Comparison of ENCODE assay signal across 10 mouse cellular contexts in genomic region chr12:44327452-44327851, GRCm38 (mm10). TPM values are rescaled to one million over a fixed set of nuclear protein-coding genes. Genes with fewer than 3 reads are reported as not detected.
DNase-seq lines count a peak whose midpoint lies in the region; ATAC-seq and TF ChIP-seq lines count a peak whose summit lies in the region.
"Had no signal": no experiment of that assay in that cellular context is flagged by ENCODE, and none has a peak within 500 bp of the region (broad histone marks: within the 10 kb centered on the region; RNA-seq: fewer than 3 reads in every experiment).

No protein-coding gene starts in this region.

- no peaks in the 10 kb centered on the region for H3K27me3 ChIP-seq in hindbrain, embryonic 15.5 days
- H3K27me3 ChIP-seq: neural tube, embryonic 12.5 days had no signal

- no peaks in the 10 kb centered on the region for H3K9me3 ChIP-seq in ES-E14 (ENCODE audit: control insufficient read depth, insufficient read depth, low read depth, low read length)
- H3K9me3 ChIP-seq in hindbrain, embryonic 15.5 days = no peaks in the 10 kb centered on the region
- H3K9me3 ChIP-seq: liver, embryonic 15.5 days; neural tube, embryonic 12.5 days had no signal

- peak; percentile 24 to 35 for DNase-seq in layer of hippocampus, postnatal 14 days (ENCODE audit: low spot score in 2 of 2)
- DNase-seq in layer of hippocampus, adult 8-10 months (ENCODE audit: low spot score in 2 of 2) = no peak
- DNase-seq in ES-E14 (ENCODE audit: low read depth, low spot score) = peak; percentile 20
- DNase-seq in cerebellum, adult 18-20 months = peak; percentile 50 to 68
- DNase-seq in urinary bladder, postnatal 36 days (ENCODE audit: low spot score in 2 of 2) = no peak
- DNase-seq: kidney, adult 18-20 months had no signal

- no peak overlapping the region for H3K9ac ChIP-seq in ES-E14 (ENCODE audit: insufficient read depth, low read depth, low read length, poor library complexity, severe bottlenecking)
- H3K9ac ChIP-seq in hindbrain, embryonic 15.5 days = no peak overlapping the region
- H3K9ac ChIP-seq: liver, embryonic 15.5 days; neural tube, embryonic 12.5 days had no signal

- WGBS in hindbrain, embryonic 15.5 days = 28% methylated on average over 6 of the region's 6 CpGs

- in situ Hi-C loops in ES-E14 (cut with MboI; ENCODE audit: low sequenced_read_pairs in 2 of 2, unreplicated experiment in 2 of 2) = loop anchor here in 1 of 2 experiments (10.0 kb wide), 1 partner anchor 217 kb away; no protein-coding TSS in a partner anchor

- H3K27ac ChIP-seq in ES-E14 (ENCODE audit: insufficient read depth, low read depth, low read length, poor library complexity, severe bottlenecking) = no peak overlapping the region
- H3K27ac ChIP-seq in hindbrain, embryonic 15.5 days (replicated peaks) = no peak overlapping the region
- H3K27ac ChIP-seq: liver, embryonic 15.5 days; neural tube, embryonic 12.5 days had no signal

- H3K4me2 ChIP-seq in hindbrain, embryonic 15.5 days = no peak overlapping the region
- H3K4me2 ChIP-seq: liver, embryonic 15.5 days had no signal

- no peak overlapping the region for H3K4me3 ChIP-seq in ES-E14 (ENCODE audit: insufficient read depth in 1 of 2, low read depth in 1 of 2, low read length in 2 of 2, poor library complexity in 1 of 2, severe bottlenecking in 1 of 2)
- H3K4me3 ChIP-seq in hindbrain, embryonic 15.5 days = no peak overlapping the region
- H3K4me3 ChIP-seq: liver, embryonic 15.5 days had no signal

- ATAC-seq in hindbrain, embryonic 15.5 days (ENCODE audit: low FRiP score, low read depth) = 0 out of 2 replicates have a peak, but pooled peaks have one; percentile 27
- no peak for ATAC-seq in megakaryocyte, adult 5-6 weeks (ENCODE audit: poor library complexity, severe bottlenecking)

- H3K4me1 ChIP-seq in ES-E14 (ENCODE audit: control insufficient read depth in 2 of 2, insufficient read depth in 2 of 2, low read length in 2 of 2, poor library complexity in 1 of 2) = no peaks in the 10 kb centered on the region
- H3K4me1 ChIP-seq in hindbrain, embryonic 15.5 days (replicated peaks) = peaks cover 21% of the 10 kb centered on the region
- H3K4me1 ChIP-seq: liver, embryonic 15.5 days had no signal

- no peaks in the 10 kb centered on the region for H3K36me3 ChIP-seq in ES-E14 (ENCODE audit: control insufficient read depth, insufficient read depth, low read length, poor library complexity, severe bottlenecking)
- no peaks in the 10 kb centered on the region for H3K36me3 ChIP-seq in hindbrain, embryonic 15.5 days
- H3K36me3 ChIP-seq: liver, embryonic 15.5 days; neural tube, embryonic 12.5 days had no signal

TF ChIP-seq in ES-E14, 5 proteins besides CTCF, POLR2A, EP300 and RAD21:
- TF ChIP-seq HCFC1 (IDR thresholded peaks at IDR 0.05; ENCODE audit: borderline replicate concordance, insufficient read depth, low read length) (no peak), ZNF384 (IDR thresholded peaks at IDR 0.05; ENCODE audit: low read depth, low read length) (no peak), CHD2 (IDR thresholded peaks at IDR 0.05; ENCODE audit: low read depth, low read length) (no peak), MAFK (IDR thresholded peaks at IDR 0.05; ENCODE audit: insufficient read depth, low read depth, low read length) (no peak), ZC3H11A (IDR thresholded peaks at IDR 0.05; ENCODE audit: borderline replicate concordance, low read depth, low read length) (no peak)
TF ChIP-seq in ES-E14: peak in this region for 0.

RNA-seq across cellular contexts. Expression of gene Nrcam, which starts 1.2 kb away (rescaled TPM):
- 100 to 1,000 TPM; 447 to 466 TPM for total RNA-seq in layer of hippocampus, postnatal 14 days (2021)
- total RNA-seq in layer of hippocampus, adult 8-10 months (2022) = 100 to 1,000 TPM; 495 to 532 (median 509) TPM
- total RNA-seq in ES-E14 (2012; rRNA removed) = 2.7 and 2.9 TPM in 2 replicates
- polyA plus RNA-seq in hindbrain, embryonic 15.5 days (2015; fragmentation: Nextera tagmentation; extraction: Ambion mirVana) = 127 and 139 TPM in 2 replicates
- total RNA-seq in megakaryocyte, adult 5-6 weeks (2015) = not detected in 2 replicates
- not detected in 2 replicates for total RNA-seq in megakaryocyte, adult 5-6 weeks (2017)

Comparison
In these comparisons a context has a peak if more than half of its experiments do, and no peak if none do; other contexts are left out.
1. DNase-seq: peak in layer of hippocampus, postnatal 14 days (2 of 2), ES-E14 (single experiment) and cerebellum, adult 18-20 months (2 of 2); none in layer of hippocampus, adult 8-10 months (0 of 2) and urinary bladder, postnatal 36 days (0 of 2).
2. RNA of gene Nrcam, which starts 1.2 kb away (total RNA-seq): 495 to 532 TPM in layer of hippocampus, adult 8-10 months and 447 to 466 TPM in layer of hippocampus, postnatal 14 days; 2.7 to 2.9 TPM in ES-E14 and not detected in megakaryocyte, adult 5-6 weeks; every median in the first group is over 100 times any median in the second.